Mouse (Mus musculus): Measurements from ENCODE around the gene Tiam2. TPM values are rescaled to one million over a fixed set of nuclear protein-coding genes. Genes with fewer than 3 reads are reported as not detected.

Tiam2 gene
- 2.2 TPM for polyA plus RNA-seq (2014; fragmentation: Illumina TruSeq; extraction: RNeasy Lipid Tissue Mini Kit (QIAGEN cat#74804); ENCODE audit: low read depth, low replicate concordance)

DNA sequence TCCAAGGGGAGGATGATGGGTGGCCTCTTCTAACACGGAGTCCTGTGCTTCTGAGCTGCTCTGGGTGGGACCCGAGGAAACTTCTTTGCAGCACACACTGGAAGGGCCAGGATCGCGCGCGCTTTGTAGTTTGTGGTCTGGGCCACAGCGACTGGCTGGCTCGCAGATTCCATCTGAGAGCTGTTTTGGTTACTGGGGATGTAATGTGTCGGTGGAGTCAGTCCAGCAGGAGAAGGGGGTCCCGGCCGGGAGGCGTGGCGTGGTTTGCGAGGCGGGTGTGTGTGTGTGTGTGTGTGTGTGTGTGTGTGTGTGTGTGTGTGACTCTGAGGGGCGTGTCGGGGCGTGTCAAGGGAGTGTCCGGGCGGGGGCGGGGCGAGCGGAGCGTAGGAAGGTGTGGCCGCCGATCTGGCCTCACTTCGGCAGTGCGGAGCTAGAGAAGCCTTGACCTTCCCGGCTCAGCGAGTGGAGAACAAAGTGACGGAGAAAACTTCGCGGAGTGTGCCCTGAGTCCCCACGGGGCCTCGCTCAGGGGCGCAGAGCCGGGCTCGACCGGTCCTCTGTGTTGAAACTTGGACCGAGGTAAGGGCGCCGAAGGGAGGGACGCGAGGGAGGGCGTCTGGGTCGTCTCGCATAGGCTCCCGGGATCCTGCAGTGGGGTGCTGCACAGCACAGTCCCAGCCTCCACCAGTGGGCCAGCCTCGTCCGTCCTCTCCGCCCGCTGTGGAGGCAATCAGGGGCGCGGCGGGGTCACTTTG is at the start of gene Tiam2:
Gene Tiam2, plus strand, starts transcription at position 426 of the 755 bp plus-strand sequence.

DNA sequence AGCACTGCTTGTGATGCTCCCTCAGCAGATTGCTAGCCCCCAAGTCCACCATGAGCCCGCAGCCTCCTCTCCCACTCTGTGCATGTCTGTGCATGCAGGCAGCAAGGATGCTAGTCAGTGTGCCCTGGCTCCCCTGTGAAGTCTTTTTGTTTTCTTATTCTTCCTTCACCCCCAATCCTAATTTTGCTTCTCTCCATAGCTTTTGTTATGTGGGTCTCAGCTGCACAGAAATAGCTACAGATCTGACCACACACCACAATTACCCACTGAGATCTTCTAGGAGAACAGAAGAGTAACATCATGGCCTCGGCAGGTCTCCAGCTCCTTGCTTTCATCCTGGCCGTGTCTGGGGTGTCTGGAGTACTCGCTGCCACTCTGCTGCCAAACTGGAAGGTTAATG is 205.9 kb downstream of the Tiam2 start, which contains the start of gene Cldn20:
Gene Cldn20, plus strand, starts transcription at position 301 of the 400 bp plus-strand sequence.

DNA sequence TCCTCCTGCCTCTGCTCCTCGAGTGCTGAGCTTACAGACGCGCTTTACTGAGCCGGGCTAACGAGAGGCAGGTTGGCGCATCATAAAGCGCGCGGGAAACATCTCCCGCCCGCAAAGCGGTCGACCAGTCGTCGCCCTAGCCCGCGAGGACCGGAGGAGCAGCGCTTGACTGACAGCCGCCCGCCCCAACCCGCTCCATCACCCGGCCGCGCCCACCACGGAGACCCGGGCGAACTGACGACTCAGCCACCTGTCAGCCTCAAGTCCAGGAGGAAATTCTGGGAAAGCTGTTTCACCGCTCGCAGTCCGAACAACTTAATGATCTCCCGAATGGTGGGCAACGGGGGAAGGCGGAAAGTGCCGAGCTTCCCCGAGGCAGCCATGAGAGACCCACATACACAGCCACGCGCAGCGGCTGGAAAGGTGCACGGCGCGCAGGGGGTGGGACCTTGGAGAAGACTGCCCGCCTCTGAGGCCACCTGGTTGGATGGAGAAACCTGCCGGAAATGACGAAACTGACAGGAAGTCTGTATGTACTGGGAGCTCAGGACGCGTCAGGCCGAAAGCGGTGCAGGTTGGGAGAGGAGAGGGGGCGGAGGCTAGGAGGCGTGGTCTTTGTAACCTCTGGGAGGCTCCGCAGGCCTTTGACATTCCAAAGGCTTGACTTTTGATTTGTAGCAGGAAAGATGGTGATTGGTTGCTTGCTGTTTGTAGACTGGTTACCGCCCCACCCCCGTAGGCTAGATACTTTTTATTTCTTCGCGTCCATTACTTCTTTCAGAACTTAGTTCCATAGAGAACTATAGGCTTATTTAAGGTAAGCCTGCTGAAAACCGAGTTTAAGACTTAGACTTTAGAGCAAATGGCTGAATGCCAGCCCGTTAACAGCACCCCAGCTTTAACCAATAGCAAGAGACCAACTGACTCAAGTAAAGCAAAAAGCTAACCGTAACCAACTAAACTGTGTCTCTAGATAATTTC is 231.2 kb downstream of the Tiam2 start, which contains the start of gene Tfb1m:
Gene Tfb1m, minus strand, starts transcription at position 451 of the 981 bp plus-strand sequence.

Other genes with a start within 250 kb of the Tiam2 start
- 47.2 TPM for gene Scaf8, start 211.6 kb upstream of the Tiam2 start, polyA plus RNA-seq (2014; fragmentation: Illumina TruSeq; extraction: RNeasy Lipid Tissue Mini Kit (QIAGEN cat#74804); ENCODE audit: low read depth, low replicate concordance)
- not detected for gene Cldn20, start 206.0 kb downstream of the Tiam2 start, polyA plus RNA-seq (2014; fragmentation: Illumina TruSeq; extraction: RNeasy Lipid Tissue Mini Kit (QIAGEN cat#74804); ENCODE audit: low read depth, low replicate concordance)
- 17.1 TPM for gene Tfb1m, start 231.2 kb downstream of the Tiam2 start, polyA plus RNA-seq (2014; fragmentation: Illumina TruSeq; extraction: RNeasy Lipid Tissue Mini Kit (QIAGEN cat#74804); ENCODE audit: low read depth, low replicate concordance)